Mouse (Mus musculus) midbrain, embryonic 14.5 days (tissue): ENCODE data around the gene 4930470P17Rik. TPM values are rescaled to one million over a fixed set of nuclear protein-coding genes. Genes with fewer than 3 reads are reported as not detected.

Experiments used
- ATAC-seq: fragments of 200-750 bp; cut with Nextera tagmentation; 2 replicates; pipeline ENCODE4 v1.8.0; 2017; ENCODE audit warnings: moderate number of reproducible peaks, moderate library complexity; ENCODE audit not compliant: low FRiP score, low TSS enrichment
- DNase-seq: peaks from one replicate; pipeline ENCODE4 v3.0.0-alpha.2; 2015
- H3K27ac ChIP-seq: fragments of 300-500 bp; sonication (generic); replicated peaks from 2 replicates; pipeline ENCODE4 v1.5.1; 2014; ENCODE audit warnings: mild to moderate bottlenecking, low read depth, low read length, moderate library complexity
- H3K27me3 ChIP-seq: fragments of 300-500 bp; sonication (generic); 2 replicates; pipeline ENCODE4 v1.6.1; 2014; ENCODE audit warnings: low read length, control low read depth, mixed read lengths; ENCODE audit not compliant: control insufficient read depth, insufficient read depth
- H3K36me3 ChIP-seq: fragments of 300-500 bp; sonication (generic); 2 replicates; pipeline ENCODE4 v1.6.1; 2014; ENCODE audit warnings: low read length, control low read depth; ENCODE audit not compliant: control insufficient read depth, insufficient read depth
- H3K4me1 ChIP-seq: fragments of 300-500 bp; sonication (generic); 2 replicates; pipeline ENCODE4 v1.6.1; 2014; ENCODE audit warnings: mild to moderate bottlenecking, antibody characterized with exemption, low read length, control low read depth; ENCODE audit not compliant: control insufficient read depth, insufficient read depth
- H3K4me2 ChIP-seq: fragments of 300-500 bp; sonication (generic); 2 replicates; pipeline ENCODE4 v1.6.1; 2014; ENCODE audit warnings: mild to moderate bottlenecking, low read length, moderate library complexity
- H3K4me3 ChIP-seq: fragments of 300-500 bp; sonication (generic); replicated peaks from 2 replicates; pipeline ENCODE4 v1.5.1; 2014; ENCODE audit warnings: low read depth, low read length
- H3K9ac ChIP-seq: fragments of 300-500 bp; sonication (generic); replicated peaks from 2 replicates; pipeline ENCODE4 v1.6.1; 2014; ENCODE audit warnings: mild to moderate bottlenecking, low read length, moderate library complexity
- H3K9me3 ChIP-seq: fragments of 300-500 bp; sonication (generic); 2 replicates; pipeline ENCODE4 v1.6.1; 2016; ENCODE audit warnings: low read length, control low read depth, mixed read lengths; ENCODE audit not compliant: control insufficient read depth
- whole genome bisulfite sequencing: fragments of 180-500 bp; shearing (Covaris S2); extraction: QIAGEN DNeasy Blood & Tissue Kit; methylation state at CpG from one replicate; pipeline ENCODE4 v1.1.7; 2014; 5-methylcytosine and 5-hydroxymethylcytosine counted together
- polyA plus RNA-seq: library from polyadenylated mRNA; unstranded; fragments of >200 nt; fragmentation: Nextera tagmentation; extraction: Ambion mirVana; gene quantifications from 2 replicates; pipeline ENCODE4 v1.2.1, GENCODE M21; 2014

4930470P17Rik gene
- polyA plus RNA-seq, 1 experiment from 2014 or later, result not detected

DNA sequence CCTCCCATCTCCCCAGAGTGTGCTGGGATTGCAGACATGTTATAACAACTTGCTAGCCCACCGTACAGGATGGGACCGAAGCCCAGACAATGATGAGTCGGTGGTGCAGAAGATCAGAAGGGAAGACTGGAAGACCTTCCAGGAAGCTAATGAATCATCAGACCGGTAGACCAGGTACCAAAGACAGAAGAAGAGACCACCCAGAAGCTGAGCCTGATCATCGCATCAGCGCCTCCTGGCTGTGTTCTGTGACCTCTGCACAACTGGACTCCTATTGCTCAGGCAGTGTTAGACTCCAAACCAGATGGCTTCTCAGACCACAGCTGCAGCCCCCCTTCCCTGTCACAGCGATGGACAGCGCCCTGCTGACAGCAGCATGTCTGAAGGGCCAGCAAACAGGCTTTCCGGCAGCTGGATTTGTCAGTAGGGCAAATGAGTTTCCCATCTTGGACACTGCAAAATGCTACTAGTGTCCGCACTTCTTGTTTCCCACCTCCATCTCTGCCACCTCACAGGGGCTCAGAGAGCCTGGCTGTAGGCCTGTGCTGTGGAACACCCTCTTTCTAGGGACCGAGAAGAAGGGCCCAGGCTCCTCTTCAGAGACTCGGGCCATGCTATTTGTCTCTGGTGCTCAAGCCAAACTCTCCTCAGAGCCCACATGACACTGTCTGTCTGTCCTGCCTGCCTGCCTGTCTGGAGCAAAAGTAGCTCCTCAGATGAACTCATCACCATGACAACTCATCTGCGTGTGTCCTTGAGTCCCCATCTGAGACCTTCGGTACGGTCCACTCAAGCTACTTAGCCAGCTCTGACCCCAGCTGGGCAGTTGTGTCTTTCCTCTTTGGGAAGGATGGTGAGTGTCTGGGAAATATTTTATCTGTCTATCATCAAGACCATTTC, 37.6 kb downstream of the 4930470P17Rik start:
- no peaks in the 10 kb centered on the region for H3K4me1 ChIP-seq
- H3K9ac ChIP-seq, result no peak overlapping the region
- DNase-seq (no peak), ATAC-seq (no peak)
- H3K27ac ChIP-seq, result no peak overlapping the region
- H3K4me3 ChIP-seq, result no peak overlapping the region
- no peaks in the 10 kb centered on the region for H3K36me3 ChIP-seq
- no peaks in the 10 kb centered on the region for H3K9me3 ChIP-seq
- H3K4me2 ChIP-seq, result no peak overlapping the region
- H3K27me3 ChIP-seq, result no peaks in the 10 kb centered on the region
- WGBS, result 79% methylated on average over 15 of the region's 15 CpGs

DNA sequence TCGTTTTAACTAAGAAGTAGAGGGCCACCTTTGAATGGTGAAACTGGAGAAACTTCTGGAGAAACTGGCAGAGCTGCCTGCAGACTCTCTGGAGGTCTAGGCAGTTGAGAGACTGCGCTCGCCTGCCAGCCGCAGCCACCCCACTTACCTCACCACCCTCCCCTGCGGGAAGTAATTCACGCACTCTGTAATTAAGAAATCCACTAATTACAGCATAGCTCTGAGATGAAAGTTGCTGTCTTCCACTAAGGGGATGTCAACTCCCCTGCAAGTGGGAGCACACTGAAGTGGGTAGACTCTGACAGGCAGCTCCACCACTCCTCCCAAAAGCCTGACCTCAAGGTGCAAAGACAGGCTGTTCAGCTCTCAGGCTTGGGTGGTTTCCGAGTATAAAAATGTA, 49.7 kb downstream of the 4930470P17Rik start:
- Histone ChIP-seq H3K27ac (no peak overlapping the region), H3K36me3 (no peaks in the 10 kb centered on the region), H3K4me1 (no peaks in the 10 kb centered on the region), H3K9ac (no peak overlapping the region), H3K4me3 (no peak overlapping the region), H3K27me3 (no peaks in the 10 kb centered on the region), H3K4me2 (no peak overlapping the region), H3K9me3 (no peaks in the 10 kb centered on the region)
- WGBS, result 77% methylated on average over 7 of the region's 7 CpGs
- ATAC-seq (no peak), DNase-seq (peak; percentile 20)

DNA sequence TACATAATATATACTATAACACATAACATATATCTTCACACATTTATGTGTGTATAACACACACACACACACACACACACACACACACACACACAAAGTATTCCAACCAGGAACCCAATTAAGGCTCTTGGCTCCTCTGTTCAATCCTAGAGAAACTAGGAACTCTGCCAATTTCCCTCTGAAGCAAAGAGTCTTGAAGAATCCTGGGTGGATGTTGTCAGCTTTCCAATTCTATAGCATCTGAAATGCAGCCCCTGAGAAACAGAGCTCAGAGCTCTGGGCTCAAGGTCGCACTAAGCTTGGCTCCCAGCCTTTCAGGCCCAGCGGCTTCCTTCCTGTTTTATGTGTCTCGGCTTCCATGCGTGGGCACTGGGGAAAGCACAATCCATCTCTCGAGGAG, 51.6 kb downstream of the 4930470P17Rik start:
- H3K36me3 ChIP-seq, result no peaks in the 10 kb centered on the region
- peak; percentile 85 for DNase-seq
- no peaks in the 10 kb centered on the region for H3K27me3 ChIP-seq
- whole genome bisulfite sequencing, result 51% methylated on average over 5 of the region's 5 CpGs
- H3K27ac ChIP-seq, result no peak overlapping the region
- H3K4me1 ChIP-seq, result no peaks in the 10 kb centered on the region
- no peak overlapping the region for H3K4me2 ChIP-seq
- no peaks in the 10 kb centered on the region for H3K9me3 ChIP-seq
- no peak overlapping the region for H3K4me3 ChIP-seq
- ATAC-seq, result no peak
- H3K9ac ChIP-seq, result no peak overlapping the region

DNA sequence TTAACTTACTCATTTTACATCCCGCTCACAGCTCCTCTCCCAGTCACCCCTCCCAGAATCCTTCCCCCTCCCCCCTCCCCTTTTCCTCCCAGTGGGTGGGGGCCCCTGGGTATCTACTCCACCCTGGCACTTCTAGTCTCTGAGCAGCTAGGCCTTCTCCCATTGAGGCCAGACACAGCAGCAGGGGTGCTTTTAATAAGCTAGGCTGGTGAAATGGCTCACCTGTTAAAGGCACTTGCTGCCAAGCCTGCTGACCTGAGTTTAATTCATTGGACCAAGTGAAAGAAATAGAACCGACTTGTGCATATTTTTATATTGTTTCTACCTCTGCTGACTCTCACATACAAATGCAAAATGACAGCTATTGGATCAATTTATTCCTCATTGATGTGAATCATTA, 52.7 kb downstream of the 4930470P17Rik start:
- DNase-seq (no peak), ATAC-seq (no peak)
- 86% methylated on average over 2 of the region's 2 CpGs for WGBS
- no peaks in the 10 kb centered on the region for H3K27me3 ChIP-seq
- H3K36me3 ChIP-seq, result no peaks in the 10 kb centered on the region
- no peaks in the 10 kb centered on the region for H3K9me3 ChIP-seq
- H3K4me3 ChIP-seq, result no peak overlapping the region
- H3K4me1 ChIP-seq, result no peaks in the 10 kb centered on the region
- H3K4me2 ChIP-seq, result no peak overlapping the region
- no peak overlapping the region for H3K27ac ChIP-seq
- H3K9ac ChIP-seq, result no peak overlapping the region

DNA sequence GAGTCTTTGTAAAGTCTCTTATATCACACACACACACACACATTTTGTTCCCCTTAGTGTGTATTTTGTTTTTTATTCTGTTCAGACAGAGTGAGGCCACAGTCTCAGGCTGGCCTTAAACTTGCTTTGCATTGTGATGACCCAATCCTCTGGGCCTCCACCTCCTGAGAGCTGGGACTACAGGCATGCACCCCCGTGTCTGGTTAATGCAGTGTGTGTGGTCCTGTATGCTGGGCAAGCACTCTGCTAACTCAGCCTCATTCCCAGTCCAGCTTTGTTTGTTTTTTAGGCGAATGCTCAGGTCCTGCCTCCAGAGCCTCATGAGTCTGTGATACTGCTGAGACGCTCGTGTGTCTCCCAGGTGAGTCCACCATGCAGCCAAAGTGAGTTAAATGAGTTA, 53.8 kb downstream of the 4930470P17Rik start:
- Histone ChIP-seq H3K36me3 (no peaks in the 10 kb centered on the region), H3K4me2 (no peak overlapping the region), H3K9ac (no peak overlapping the region), H3K27me3 (no peaks in the 10 kb centered on the region), H3K27ac (no peak overlapping the region), H3K9me3 (no peaks in the 10 kb centered on the region), H3K4me1 (no peaks in the 10 kb centered on the region), H3K4me3 (no peak overlapping the region)
- DNase-seq (no peak), ATAC-seq (no peak)
- WGBS, result 43% methylated on average over 4 of the region's 4 CpGs

DNA sequence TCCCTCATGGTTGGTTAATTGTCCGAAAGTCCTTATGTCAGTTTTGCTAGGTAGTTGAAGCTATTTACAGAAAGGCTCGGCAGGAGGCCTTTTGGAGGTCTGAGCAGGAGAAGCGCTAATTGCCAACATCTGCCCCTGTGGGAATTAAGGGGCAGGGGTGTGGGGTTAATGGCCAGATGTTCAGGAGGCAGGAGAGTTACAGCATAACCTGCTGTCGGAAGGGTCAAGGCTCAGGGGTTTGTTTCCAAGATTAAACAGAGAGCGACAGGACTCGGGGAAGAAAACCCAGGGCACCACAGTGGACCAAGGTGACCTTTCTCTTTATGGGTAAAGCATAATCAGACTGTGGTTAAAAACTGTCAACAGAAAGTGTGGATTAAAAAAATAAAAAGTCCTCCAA, 54.3 kb downstream of the 4930470P17Rik start:
- no peaks in the 10 kb centered on the region for H3K36me3 ChIP-seq
- H3K4me1 ChIP-seq, result no peaks in the 10 kb centered on the region
- no peak overlapping the region for H3K4me3 ChIP-seq
- WGBS, result 22% methylated on average over 6 of the region's 6 CpGs
- no peak overlapping the region for H3K27ac ChIP-seq
- ATAC-seq (no peak), DNase-seq (peak; percentile 15)
- no peaks in the 10 kb centered on the region for H3K27me3 ChIP-seq
- H3K4me2 ChIP-seq, result no peak overlapping the region
- no peak overlapping the region for H3K9ac ChIP-seq
- H3K9me3 ChIP-seq, result no peaks in the 10 kb centered on the region

DNA sequence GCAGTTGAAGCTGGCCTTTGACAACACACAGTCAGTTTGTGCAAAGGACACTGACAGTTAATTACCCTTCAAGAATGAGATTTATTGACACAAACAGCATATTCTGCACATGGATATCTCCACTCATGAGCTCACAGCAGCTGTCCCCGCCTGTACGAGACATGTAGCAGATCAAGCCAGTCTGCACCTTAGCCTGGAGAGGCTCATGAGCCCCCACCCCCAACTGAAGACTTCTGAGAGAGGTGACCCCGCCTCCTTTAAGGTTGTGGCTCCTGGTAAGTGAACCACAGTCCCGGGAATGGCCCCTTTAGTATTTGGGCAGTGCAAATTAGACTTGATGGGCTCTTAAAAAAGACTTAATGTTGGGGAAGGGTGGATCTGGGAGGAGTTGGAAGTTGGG, 56.1 kb downstream of the 4930470P17Rik start:
- H3K27ac ChIP-seq, result no peak overlapping the region
- H3K36me3 ChIP-seq, result no peaks in the 10 kb centered on the region
- DNase-seq (no peak), ATAC-seq (no peak)
- H3K4me3 ChIP-seq, result no peak overlapping the region
- no peak overlapping the region for H3K4me2 ChIP-seq
- no peaks in the 10 kb centered on the region for H3K27me3 ChIP-seq
- no peaks in the 10 kb centered on the region for H3K9me3 ChIP-seq
- WGBS, result 67% methylated on average over 4 of the region's 4 CpGs
- H3K4me1 ChIP-seq, result no peaks in the 10 kb centered on the region
- H3K9ac ChIP-seq, result no peak overlapping the region

DNA sequence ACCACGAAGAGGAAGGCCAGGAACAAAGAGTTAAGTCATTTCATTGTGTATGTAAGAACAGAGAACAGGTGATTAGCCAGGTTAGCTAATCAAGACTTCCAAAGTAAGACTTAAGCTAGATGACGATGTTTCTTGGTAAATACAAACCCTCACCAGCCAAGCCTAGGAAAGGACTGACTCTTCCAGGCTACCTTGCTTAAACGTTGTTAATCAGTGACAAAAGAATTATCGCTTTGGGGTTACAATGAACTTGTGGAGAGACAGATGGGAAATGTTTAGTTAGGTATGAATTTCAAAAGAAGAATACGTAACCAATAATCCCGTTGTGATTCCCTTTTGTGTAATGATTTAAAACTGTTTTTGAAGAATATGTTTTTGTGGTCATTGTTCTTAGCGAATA, 56.9 kb downstream of the 4930470P17Rik start:
- H3K9me3 ChIP-seq, result no peaks in the 10 kb centered on the region
- ATAC-seq, result no peak
- no peak for DNase-seq
- H3K27ac ChIP-seq, result no peak overlapping the region
- no peak overlapping the region for H3K9ac ChIP-seq
- no peaks in the 10 kb centered on the region for H3K27me3 ChIP-seq
- 90% methylated on average over 7 of the region's 7 CpGs for WGBS
- H3K4me2 ChIP-seq, result no peak overlapping the region
- no peaks in the 10 kb centered on the region for H3K36me3 ChIP-seq
- H3K4me3 ChIP-seq, result no peak overlapping the region
- H3K4me1 ChIP-seq, result no peaks in the 10 kb centered on the region

DNA sequence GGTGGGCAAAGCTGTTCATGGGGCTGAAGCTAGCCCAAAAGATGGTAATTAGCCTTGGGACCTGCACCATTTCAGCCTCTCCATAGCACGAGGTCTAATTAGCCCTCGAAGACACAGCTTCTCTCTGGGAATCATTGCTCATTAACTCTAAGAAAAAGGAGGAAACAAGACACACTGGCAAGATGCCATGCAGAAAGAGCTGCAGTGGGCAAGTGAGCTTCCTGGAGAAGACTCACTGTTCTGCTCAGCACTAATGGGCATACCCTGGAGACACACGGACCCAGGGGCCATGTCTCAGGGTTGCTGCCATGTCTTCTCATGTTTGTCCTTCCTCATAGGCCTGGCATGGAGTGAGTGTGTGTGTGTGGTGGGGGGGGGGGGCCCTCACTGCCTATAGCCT, 57.7 kb downstream of the 4930470P17Rik start:
- H3K4me3 ChIP-seq, result no peak overlapping the region
- H3K9ac ChIP-seq, result no peak overlapping the region
- DNase-seq, result peak; percentile 20

More for the DNA sequence above, 57.7 kb downstream of the 4930470P17Rik start:
- Histone ChIP-seq H3K27me3 (no peaks in the 10 kb centered on the region), H3K4me2 (no peak overlapping the region), H3K27ac (no peak overlapping the region), H3K9me3 (no peaks in the 10 kb centered on the region), H3K4me1 (no peaks in the 10 kb centered on the region), H3K36me3 (no peaks in the 10 kb centered on the region)
- no peak for ATAC-seq
- 64% methylated on average over 3 of the region's 3 CpGs for WGBS
